Mouse (Mus musculus): Measurements from ENCODE around the gene Edf1. TPM values are rescaled to one million over a fixed set of nuclear protein-coding genes. Genes with fewer than 3 reads are reported as not detected.

Edf1 gene
- polyA plus RNA-seq (2015; fragmentation: Nextera tagmentation; extraction: Ambion mirVana): 384 and 413 TPM in 2 replicates

GRCm38 (mm10) chr2:25557221-25557963 is at the start of gene Edf1:
Gene Edf1, plus strand, starts transcription at chr2:25557847.
- peaks cover 18% of the 10 kb centered on the region for H3K36me3 ChIP-seq (ENCODE audit: control insufficient read depth, insufficient read depth, low read length)
- peak within 1 kb of the TSS; percentile 96 for H3K4me3 ChIP-seq (ENCODE audit: low read length)
- H3K4me2 ChIP-seq (ENCODE audit: low read length): peak within 1 kb of the TSS; percentile 97
- ATAC-seq: peak; percentile 99
- H3K4me1 ChIP-seq (ENCODE audit: control insufficient read depth, insufficient read depth, low read depth, low read length): peaks cover 22% of the 10 kb centered on the region
- peak within 1 kb of the TSS; percentile 88 for H3K27ac ChIP-seq (ENCODE audit: low read depth, low read length)
- peak within 1 kb of the TSS; percentile 98 for H3K9ac ChIP-seq (ENCODE audit: low read depth, low read length)
- WGBS: under 1% methylated on average over 38 of the region's 61 CpGs
- no peaks in the 10 kb centered on the region for H3K9me3 ChIP-seq (ENCODE audit: control insufficient read depth, low read length)
- H3K27me3 ChIP-seq (replicated peaks; ENCODE audit: control insufficient read depth, insufficient read depth, low read length): no peaks in the 10 kb centered on the region

DNA sequence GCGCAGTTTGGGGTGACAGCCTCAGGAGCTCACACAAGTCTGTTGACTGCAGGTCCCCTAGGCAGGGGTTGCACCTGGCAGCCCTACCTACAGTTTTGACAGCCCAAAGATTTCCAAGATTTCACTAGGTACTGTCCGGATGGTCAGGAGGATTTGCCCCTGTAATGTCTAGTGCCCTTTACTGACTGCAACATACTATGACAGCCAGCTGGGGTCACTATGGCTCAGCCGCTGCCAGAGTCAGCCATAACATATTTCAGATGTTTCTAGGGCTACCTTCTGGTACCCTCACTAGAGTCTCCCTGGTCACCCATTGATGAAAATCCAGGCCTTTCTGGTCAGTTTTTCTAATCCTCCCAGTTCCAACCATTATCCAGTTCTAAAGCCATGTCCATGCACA is 47.7 kb upstream of the Edf1 start:
- no peak for ATAC-seq
- Histone ChIP-seq H3K4me1 (ENCODE audit: control insufficient read depth, insufficient read depth, low read depth, low read length) (no peaks in the 10 kb centered on the region), H3K27me3 (replicated peaks; ENCODE audit: control insufficient read depth, insufficient read depth, low read length) (no peaks in the 10 kb centered on the region), H3K27ac (ENCODE audit: low read depth, low read length) (no peak overlapping the region), H3K4me3 (ENCODE audit: low read length) (no peak overlapping the region), H3K4me2 (ENCODE audit: low read length) (no peak overlapping the region), H3K9ac (ENCODE audit: low read depth, low read length) (no peak overlapping the region), H3K9me3 (ENCODE audit: control insufficient read depth, low read length) (no peaks in the 10 kb centered on the region), H3K36me3 (ENCODE audit: control insufficient read depth, insufficient read depth, low read length) (peaks cover 11% of the 10 kb centered on the region)
- 72% methylated on average over 3 of the region's 3 CpGs for WGBS

GRCm38 (mm10) chr2:25526510-25527302 is 30.9 kb upstream of the Edf1 start:
- H3K9ac ChIP-seq (ENCODE audit: low read depth, low read length): no peak overlapping the region
- no peak overlapping the region for H3K4me2 ChIP-seq (ENCODE audit: low read length)
- peaks cover 26% of the 10 kb centered on the region for H3K36me3 ChIP-seq (ENCODE audit: control insufficient read depth, insufficient read depth, low read length)
- H3K4me1 ChIP-seq (ENCODE audit: control insufficient read depth, insufficient read depth, low read depth, low read length): no peaks in the 10 kb centered on the region
- no peaks in the 10 kb centered on the region for H3K27me3 ChIP-seq (replicated peaks; ENCODE audit: control insufficient read depth, insufficient read depth, low read length)
- 92% methylated on average over 9 of the region's 9 CpGs for WGBS
- ATAC-seq: no peak
- no peaks in the 10 kb centered on the region for H3K9me3 ChIP-seq (ENCODE audit: control insufficient read depth, low read length)
- H3K27ac ChIP-seq (ENCODE audit: low read depth, low read length): no peak overlapping the region
- H3K4me3 ChIP-seq (ENCODE audit: low read length): no peak overlapping the region

DNA sequence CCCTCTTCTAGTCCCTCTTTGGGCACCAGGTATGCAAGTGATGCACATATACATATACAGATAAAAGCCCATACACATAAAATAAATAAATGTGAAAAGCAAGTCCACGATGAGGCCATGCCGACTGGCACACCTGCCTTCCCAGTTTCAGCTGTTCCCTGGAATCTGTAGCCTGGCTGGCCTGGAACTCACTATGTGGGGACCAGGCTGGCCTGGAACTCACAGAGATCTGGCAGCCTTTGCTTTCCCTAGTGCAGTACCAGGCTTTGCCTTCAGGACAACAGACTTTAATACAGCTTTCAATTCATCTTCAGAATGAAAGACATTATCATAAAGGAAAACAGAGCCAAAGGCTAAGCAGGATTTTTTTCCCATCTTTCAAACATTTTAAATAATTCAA is 23.9 kb upstream of the Edf1 start:
- Histone ChIP-seq H3K27ac (ENCODE audit: low read depth, low read length) (no peak overlapping the region), H3K4me3 (ENCODE audit: low read length) (no peak overlapping the region), H3K36me3 (ENCODE audit: control insufficient read depth, insufficient read depth, low read length) (peaks cover 5% of the 10 kb centered on the region; the same call in 1 of the 2 replicates), H3K9ac (ENCODE audit: low read depth, low read length) (no peak overlapping the region), H3K4me2 (ENCODE audit: low read length) (no peak overlapping the region), H3K27me3 (replicated peaks; ENCODE audit: control insufficient read depth, insufficient read depth, low read length) (no peaks in the 10 kb centered on the region), H3K4me1 (ENCODE audit: control insufficient read depth, insufficient read depth, low read depth, low read length) (no peaks in the 10 kb centered on the region), H3K9me3 (ENCODE audit: control insufficient read depth, low read length) (no peaks in the 10 kb centered on the region)
- ATAC-seq: no peak
- WGBS: 92% methylated on average over 2 of the region's 2 CpGs

DNA sequence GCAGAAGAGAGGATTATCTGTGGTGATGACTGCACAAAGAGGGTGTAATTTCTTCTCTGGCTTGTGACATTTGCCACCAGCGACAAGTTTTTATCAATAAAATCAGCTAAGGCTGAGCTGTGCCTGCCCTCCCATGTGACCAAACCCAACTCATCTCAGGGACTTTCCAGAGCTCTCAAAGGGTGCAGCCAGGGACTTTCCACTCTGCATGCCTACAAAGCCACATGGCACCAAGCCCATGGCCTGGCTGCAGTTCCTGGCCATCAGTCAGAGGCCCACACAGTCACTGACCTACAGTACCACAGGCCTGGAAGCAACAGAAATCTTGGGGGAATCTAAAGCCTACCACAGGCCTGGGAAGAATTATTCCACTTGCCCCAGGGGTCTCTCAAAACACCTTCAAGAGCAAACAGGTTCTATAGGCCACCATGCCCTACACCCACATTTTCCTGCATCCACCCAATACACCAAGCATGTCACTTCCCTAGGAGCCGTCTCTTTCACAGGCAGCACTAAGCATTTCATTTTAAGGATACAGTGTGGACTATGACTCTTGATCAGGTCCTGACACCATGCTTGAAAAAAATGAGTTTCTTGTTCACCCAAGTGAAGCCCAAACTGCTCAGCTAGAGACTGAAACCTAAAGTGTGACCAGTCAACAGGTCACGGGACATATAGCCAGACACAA is 23.3 kb upstream of the Edf1 start:
- no peaks in the 10 kb centered on the region for H3K4me1 ChIP-seq (ENCODE audit: control insufficient read depth, insufficient read depth, low read depth, low read length)
- H3K4me2 ChIP-seq (ENCODE audit: low read length): no peak overlapping the region
- H3K27me3 ChIP-seq (replicated peaks; ENCODE audit: control insufficient read depth, insufficient read depth, low read length): no peaks in the 10 kb centered on the region
- no peaks in the 10 kb centered on the region for H3K9me3 ChIP-seq (ENCODE audit: control insufficient read depth, low read length)
- no peak overlapping the region for H3K4me3 ChIP-seq (ENCODE audit: low read length)
- no peak overlapping the region for H3K27ac ChIP-seq (ENCODE audit: low read depth, low read length)
- WGBS: 96% methylated on average over 3 of the region's 3 CpGs
- no peak overlapping the region for H3K9ac ChIP-seq (ENCODE audit: low read depth, low read length)
- peak; percentile 70; the same call in 1 of the 2 replicates for ATAC-seq
- peaks cover 4% of the 10 kb centered on the region; the same call in 1 of the 2 replicates for H3K36me3 ChIP-seq (ENCODE audit: control insufficient read depth, insufficient read depth, low read length)

DNA sequence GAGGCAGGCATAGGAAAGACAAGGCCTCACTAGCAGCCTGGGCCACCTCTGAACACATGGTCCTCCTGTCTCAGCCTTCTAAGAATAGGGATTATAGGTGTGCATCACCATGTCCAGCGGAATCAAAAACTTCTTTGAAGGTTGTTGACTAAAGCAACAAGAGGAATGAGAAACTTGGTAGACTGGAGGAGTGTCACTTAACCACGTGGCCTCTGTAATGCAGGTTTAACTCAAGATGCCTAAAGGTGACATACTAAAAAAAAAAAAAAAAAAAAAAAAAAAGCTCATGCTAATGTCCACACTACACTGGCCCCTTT is 22.8 kb upstream of the Edf1 start:
- no peaks in the 10 kb centered on the region for H3K4me1 ChIP-seq (ENCODE audit: control insufficient read depth, insufficient read depth, low read depth, low read length)
- no peak overlapping the region for H3K27ac ChIP-seq (ENCODE audit: low read depth, low read length)
- no peaks in the 10 kb centered on the region for H3K27me3 ChIP-seq (replicated peaks; ENCODE audit: control insufficient read depth, insufficient read depth, low read length)
- no peak overlapping the region for H3K4me2 ChIP-seq (ENCODE audit: low read length)
- WGBS: 97% methylated on average over 2 of the region's 2 CpGs
- H3K36me3 ChIP-seq (ENCODE audit: control insufficient read depth, insufficient read depth, low read length): peaks cover 2% of the 10 kb centered on the region; the same call in 1 of the 2 replicates
- no peak overlapping the region for H3K9ac ChIP-seq (ENCODE audit: low read depth, low read length)
- H3K9me3 ChIP-seq (ENCODE audit: control insufficient read depth, low read length): no peaks in the 10 kb centered on the region
- no peak overlapping the region for H3K4me3 ChIP-seq (ENCODE audit: low read length)
- no peak for ATAC-seq

- Histone ChIP-seq H3K27ac (ENCODE audit: low read depth, low read length) (no peak overlapping the region), H3K9me3 (ENCODE audit: control insufficient read depth, low read length) (no peaks in the 10 kb centered on the region), H3K4me3 (ENCODE audit: low read length) (no peak overlapping the region), H3K4me2 (ENCODE audit: low read length) (no peak overlapping the region), H3K9ac (ENCODE audit: low read depth, low read length) (no peak overlapping the region), H3K36me3 (ENCODE audit: control insufficient read depth, insufficient read depth, low read length) (no peaks in the 10 kb centered on the region), H3K27me3 (replicated peaks; ENCODE audit: control insufficient read depth, insufficient read depth, low read length) (no peaks in the 10 kb centered on the region), H3K4me1 (ENCODE audit: control insufficient read depth, insufficient read depth, low read depth, low read length) (no peaks in the 10 kb centered on the region)
- 92% methylated on average over 8 of the region's 8 CpGs for WGBS
- no peak for ATAC-seq
Measured at GRCm38 (mm10) chr2:25536531-25536930, 21.1 kb upstream of the Edf1 start.

DNA sequence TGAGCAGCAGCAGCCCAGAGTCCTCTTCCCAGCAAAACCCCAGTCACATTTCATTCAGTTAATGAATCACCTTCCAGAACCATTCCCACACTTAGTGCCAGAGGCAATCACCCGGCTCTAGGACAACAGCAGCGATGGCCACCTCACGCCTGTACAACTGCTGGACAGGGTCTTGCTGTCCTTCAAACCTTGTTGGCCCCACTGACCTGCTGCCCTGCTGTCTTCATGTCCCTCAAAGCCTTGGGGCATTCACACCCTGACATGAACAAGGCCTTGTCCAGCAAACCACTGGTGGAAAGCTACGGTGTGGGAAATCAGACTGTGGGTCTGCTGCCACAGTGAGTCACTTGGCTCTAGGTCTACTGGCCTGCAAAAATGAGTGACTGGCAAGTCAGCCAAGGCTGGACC is 17.1 kb upstream of the Edf1 start:
- no peak for ATAC-seq

More for the DNA sequence above, 17.1 kb upstream of the Edf1 start:
- Histone ChIP-seq H3K9ac (ENCODE audit: low read depth, low read length) (no peak overlapping the region), H3K4me2 (ENCODE audit: low read length) (no peak overlapping the region), H3K27me3 (replicated peaks; ENCODE audit: control insufficient read depth, insufficient read depth, low read length) (no peaks in the 10 kb centered on the region), H3K9me3 (ENCODE audit: control insufficient read depth, low read length) (no peaks in the 10 kb centered on the region), H3K36me3 (ENCODE audit: control insufficient read depth, insufficient read depth, low read length) (no peaks in the 10 kb centered on the region), H3K4me1 (ENCODE audit: control insufficient read depth, insufficient read depth, low read depth, low read length) (no peaks in the 10 kb centered on the region), H3K4me3 (ENCODE audit: low read length) (no peak overlapping the region), H3K27ac (ENCODE audit: low read depth, low read length) (no peak overlapping the region)
- WGBS: 98% methylated on average over 4 of the region's 4 CpGs
